Mouse (Mus musculus) right cerebral cortex, adult 2 months (tissue): ENCODE results near the gene Lrrc61.
A peak's percentile ranks its signal among the peaks of the same experiment; 100 is the strongest.

Source experiments
- DNase-seq, 2 experiments: peaks; one replicate each; pipeline ENCODE4 v3.0.0; 2021 to 2022; ENCODE audit warnings: low spot score in 2 of 2

Gene Lrrc61

GRCm38 (mm10) chr6:48548314-48548713, 6.3 kb upstream of the Lrrc61 start:
- DNase-seq = no peak

- no peak for DNase-seq
Measured at GRCm38 (mm10) chr6:48552918-48553317, 1.7 kb upstream of the Lrrc61 start.

- DNase-seq = no peak
Measured at GRCm38 (mm10) chr6:48553819-48554218, 777 bp upstream of the Lrrc61 start.

GRCm38 (mm10) chr6:48555104-48555890, 701 bp downstream of the Lrrc61 start:
- peak; percentile 64 to 66 for DNase-seq

- DNase-seq = no peak
Measured at GRCm38 (mm10) chr6:48555956-48556355, 1.4 kb downstream of the Lrrc61 start.

GRCm38 (mm10) chr6:48565693-48566310, 11.2 kb downstream of the Lrrc61 start:
- no peak for DNase-seq

GRCm38 (mm10) chr6:48566312-48566711, 11.7 kb downstream of the Lrrc61 start:
- DNase-seq = no peak

GRCm38 (mm10) chr6:48568036-48568984, 13.7 kb downstream of the Lrrc61 start:
- no peak for DNase-seq

GRCm38 (mm10) chr6:48569065-48569807, 14.6 kb downstream of the Lrrc61 start:
- no peak for DNase-seq

- no peak for DNase-seq
Measured at GRCm38 (mm10) chr6:48572014-48572413, 17.4 kb downstream of the Lrrc61 start.

GRCm38 (mm10) chr6:48572572-48573061, 18.0 kb downstream of the Lrrc61 start, which contains the start of gene Rarres2:
Gene Rarres2, minus strand, starts transcription at chr6:48572789.
- DNase-seq = no peak

- DNase-seq = no peak
Measured at GRCm38 (mm10) chr6:48573280-48573679, 18.7 kb downstream of the Lrrc61 start.

GRCm38 (mm10) chr6:48573981-48574380, 19.4 kb downstream of the Lrrc61 start:
- DNase-seq = no peak

GRCm38 (mm10) chr6:48578736-48579135, 24.1 kb downstream of the Lrrc61 start:
- DNase-seq = no peak

- no peak for DNase-seq
Measured at GRCm38 (mm10) chr6:48579215-48579648, 24.6 kb downstream of the Lrrc61 start.

GRCm38 (mm10) chr6:48581257-48581656, 26.7 kb downstream of the Lrrc61 start:
- no peak for DNase-seq

GRCm38 (mm10) chr6:48582037-48582436, 27.4 kb downstream of the Lrrc61 start:
- peak in 1 of 2 experiments; percentile 56 for DNase-seq

GRCm38 (mm10) chr6:48589194-48589750, 34.7 kb downstream of the Lrrc61 start, which contains the start of gene Gm45021:
Gene Gm45021, plus strand, starts transcription at chr6:48589610.
- no peak for DNase-seq

- no peak for DNase-seq
Measured at GRCm38 (mm10) chr6:48591221-48591845, 36.7 kb downstream of the Lrrc61 start.

- DNase-seq = no peak
Measured at GRCm38 (mm10) chr6:48591871-48592270, 37.3 kb downstream of the Lrrc61 start.
